Mouse (Mus musculus) forebrain, embryonic 13.5 days (tissue): ENCODE measurements around the gene Ptpn3. TPM values are rescaled to one million over a fixed set of nuclear protein-coding genes. Genes with fewer than 3 reads are reported as not detected.

ENCODE experiments used
- ATAC-seq: fragments of 200-750 bp; cut with Nextera tagmentation; 2 replicates; pipeline ENCODE4 v1.8.0; 2017
- H3K27ac ChIP-seq: fragments of 300-500 bp; sonication (generic); 2 replicates; pipeline ENCODE4 v1.5.1; 2015; ENCODE audit warnings: inconsistent platforms, mild to moderate bottlenecking, moderate library complexity
- H3K27me3 ChIP-seq: fragments of 300-500 bp; sonication (generic); 2 replicates; pipeline ENCODE4 v1.6.1; 2015; ENCODE audit warnings: mild to moderate bottlenecking, inconsistent platforms
- H3K36me3 ChIP-seq: fragments of 300-500 bp; sonication (generic); 2 replicates; pipeline ENCODE4 v1.6.1; 2015; ENCODE audit warnings: mild to moderate bottlenecking, inconsistent platforms; ENCODE audit not compliant: poor library complexity, severe bottlenecking
- H3K4me1 ChIP-seq: fragments of 300-500 bp; sonication (generic); 2 replicates; pipeline ENCODE4 v1.6.1; 2015; ENCODE audit warnings: inconsistent platforms
- H3K4me2 ChIP-seq: fragments of 300-500 bp; sonication (generic); 2 replicates; pipeline ENCODE4 v1.6.1; 2015; ENCODE audit warnings: inconsistent platforms, mild to moderate bottlenecking, moderate library complexity
- H3K4me3 ChIP-seq: fragments of 300-500 bp; sonication (generic); 2 replicates; pipeline ENCODE4 v1.5.1; 2015; ENCODE audit warnings: mild to moderate bottlenecking, inconsistent platforms
- H3K9ac ChIP-seq: fragments of 300-500 bp; sonication (generic); 2 replicates; pipeline ENCODE4 v1.6.1; 2015; ENCODE audit warnings: mild to moderate bottlenecking, inconsistent platforms
- H3K9me3 ChIP-seq: fragments of 300-500 bp; sonication (generic); replicated peaks from 2 replicates; pipeline ENCODE4 v1.6.1; 2016; ENCODE audit warnings: inconsistent platforms
- WGBS: fragments of 180-500 bp; shearing (Covaris S2); methylation state at CpG from one replicate; pipeline ENCODE4 v1.1.7; 2015; 5-methylcytosine and 5-hydroxymethylcytosine counted together
- polyA plus RNA-seq: library from polyadenylated mRNA; unstranded; fragments of >200 nt; fragmentation: Nextera tagmentation; extraction: Ambion mirVana; gene quantifications from 2 replicates; pipeline ENCODE4 v1.2.1, GENCODE M21; 2015

The Ptpn3 gene
- polyA plus RNA-seq, 1 experiment from 2014 or later, result 0.63 TPM

DNA sequence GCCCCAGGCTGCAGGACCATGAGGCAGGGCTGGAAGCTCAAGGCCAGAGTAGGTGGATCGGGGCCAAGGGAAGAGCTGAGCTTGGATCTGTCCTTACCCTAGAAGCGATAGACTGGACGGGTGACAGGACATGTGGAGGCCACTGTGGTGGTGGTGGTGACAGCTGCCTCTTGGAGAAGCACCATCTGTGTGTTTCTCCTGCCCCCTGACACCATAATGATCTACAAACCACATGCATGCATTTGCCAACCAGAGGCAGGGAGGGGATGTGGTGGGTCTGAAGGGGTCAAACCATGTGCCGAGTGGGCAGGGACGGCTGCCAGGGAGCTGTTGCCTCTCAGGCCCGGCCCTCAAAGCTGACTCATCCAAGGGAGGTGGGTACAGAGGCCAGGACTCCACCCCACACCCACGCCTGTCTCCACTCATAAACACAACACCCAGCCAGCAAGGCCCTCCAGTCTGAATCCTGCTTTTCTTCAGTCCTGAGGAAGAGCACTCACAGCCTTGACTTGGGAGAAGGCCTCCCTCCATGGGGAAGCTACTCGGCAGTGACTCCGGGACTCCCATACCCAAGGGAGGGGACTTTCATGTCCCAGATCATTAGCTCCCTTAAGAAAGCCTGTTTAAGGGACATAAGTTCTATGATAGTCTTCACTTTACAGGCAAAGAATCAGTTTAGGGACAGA is 6.5 kb downstream of the Ptpn3 start:
- H3K4me2 ChIP-seq, result no peak overlapping the region
- H3K27me3 ChIP-seq, result peaks cover 31% of the 10 kb centered on the region
- no peaks in the 10 kb centered on the region for H3K36me3 ChIP-seq
- no peak overlapping the region for H3K27ac ChIP-seq
- no peaks in the 10 kb centered on the region for H3K9me3 ChIP-seq
- no peak overlapping the region for H3K9ac ChIP-seq
- peaks cover 15% of the 10 kb centered on the region for H3K4me1 ChIP-seq
- no peak overlapping the region for H3K4me3 ChIP-seq
- 74% methylated on average over 9 of the region's 9 CpGs for WGBS
- ATAC-seq, result no peak

DNA sequence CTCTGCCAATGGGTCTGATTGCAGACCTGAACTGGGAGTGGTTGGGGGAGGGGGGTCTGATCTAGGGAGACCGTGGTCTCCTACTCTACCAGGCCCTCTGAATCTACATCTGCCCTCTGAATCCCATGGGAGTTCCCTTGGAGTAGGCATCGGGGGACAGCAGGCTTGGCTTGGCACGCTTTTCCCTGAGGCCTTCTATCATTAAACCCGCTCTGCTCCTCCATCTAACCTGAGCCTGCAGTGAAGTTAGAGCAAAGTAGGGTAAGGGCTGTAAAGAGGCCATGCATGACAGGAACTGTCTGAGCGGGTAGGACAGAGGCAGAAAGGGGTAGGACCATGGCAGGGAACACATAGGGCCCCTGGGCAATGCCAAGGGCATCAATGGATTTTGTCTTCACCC is 9.0 kb downstream of the Ptpn3 start:
- H3K27ac ChIP-seq, result no peak overlapping the region
- H3K4me3 ChIP-seq, result no peak overlapping the region
- no peaks in the 10 kb centered on the region for H3K9me3 ChIP-seq
- H3K4me2 ChIP-seq, result no peak overlapping the region
- no peaks in the 10 kb centered on the region for H3K4me1 ChIP-seq
- WGBS, result 88% methylated on average over 5 of the region's 5 CpGs
- peaks cover 7% of the 10 kb centered on the region for H3K27me3 ChIP-seq
- no peaks in the 10 kb centered on the region for H3K36me3 ChIP-seq
- no peak overlapping the region for H3K9ac ChIP-seq
- ATAC-seq, result no peak

DNA sequence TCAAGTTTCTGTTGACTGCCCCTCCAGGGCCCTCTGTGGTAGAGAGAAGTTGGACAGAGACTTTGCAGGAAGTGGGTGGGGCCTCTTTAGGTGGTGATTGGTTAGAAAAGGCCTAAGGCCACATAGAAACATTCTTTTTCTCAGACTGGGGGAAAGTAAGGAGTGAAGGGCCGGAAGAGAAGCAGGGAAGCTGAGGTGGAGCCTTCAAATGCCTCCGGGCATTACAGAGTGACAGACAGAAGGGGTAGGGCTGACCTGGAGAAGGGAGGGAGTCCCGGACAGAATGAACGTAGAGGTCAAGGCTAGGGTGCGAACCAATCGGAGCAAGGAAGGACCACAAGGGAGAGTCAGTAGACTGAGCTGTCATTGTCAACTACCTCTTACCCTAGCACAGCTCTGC is 11.6 kb downstream of the Ptpn3 start:
- WGBS, result 87% methylated on average over 6 of the region's 6 CpGs
- H3K36me3 ChIP-seq, result no peaks in the 10 kb centered on the region
- H3K4me2 ChIP-seq, result no peak overlapping the region
- no peaks in the 10 kb centered on the region for H3K4me1 ChIP-seq
- no peak overlapping the region for H3K9ac ChIP-seq
- no peak for ATAC-seq
- no peaks in the 10 kb centered on the region for H3K27me3 ChIP-seq
- H3K9me3 ChIP-seq, result no peaks in the 10 kb centered on the region
- H3K27ac ChIP-seq, result no peak overlapping the region
- H3K4me3 ChIP-seq, result no peak overlapping the region

DNA sequence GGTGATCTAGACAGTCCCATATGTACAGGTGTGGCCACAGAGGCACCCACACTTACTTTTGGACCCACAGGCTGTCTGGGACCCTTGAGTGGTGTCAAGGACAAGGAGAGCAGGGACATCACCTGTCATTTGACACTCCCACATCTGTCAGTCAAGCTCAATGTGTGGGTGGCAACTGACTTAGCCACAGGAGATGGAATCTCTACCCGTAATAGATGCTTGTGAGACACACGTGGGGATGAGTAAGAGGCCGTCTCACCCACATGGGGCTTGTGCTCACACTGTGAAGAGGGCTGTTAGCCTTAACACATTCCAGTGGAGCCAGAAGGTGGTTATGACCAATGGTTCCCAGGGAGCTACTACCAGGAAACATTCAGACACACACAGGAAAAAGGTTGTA is 13.8 kb downstream of the Ptpn3 start:
- Histone ChIP-seq H3K36me3 (no peaks in the 10 kb centered on the region), H3K27ac (no peak overlapping the region), H3K4me1 (no peaks in the 10 kb centered on the region), H3K9ac (no peak overlapping the region), H3K4me2 (no peak overlapping the region), H3K4me3 (no peak overlapping the region), H3K9me3 (no peaks in the 10 kb centered on the region), H3K27me3 (no peaks in the 10 kb centered on the region)
- ATAC-seq, result no peak
- 86% methylated on average over 3 of the region's 3 CpGs for WGBS

DNA sequence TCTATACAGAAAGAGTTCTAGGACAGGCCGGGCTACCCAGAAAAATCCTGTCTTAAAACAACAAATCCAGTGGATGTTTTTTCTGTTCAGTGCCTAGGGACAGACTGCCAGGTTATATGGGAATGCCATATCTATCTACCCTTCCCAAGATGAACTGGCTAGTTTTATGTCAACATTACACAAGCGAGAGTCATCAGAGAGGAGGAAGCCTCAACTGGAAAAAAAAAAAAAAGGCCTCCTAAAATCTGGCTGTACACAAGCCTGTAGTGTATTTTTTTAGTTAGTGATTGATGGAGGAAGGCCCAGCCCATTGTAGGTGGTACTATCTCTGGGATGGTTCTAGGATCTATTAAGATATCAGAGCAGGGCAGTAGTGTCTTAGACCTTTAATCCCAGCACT is 16.4 kb downstream of the Ptpn3 start:
- no peak overlapping the region for H3K27ac ChIP-seq
- no peaks in the 10 kb centered on the region for H3K27me3 ChIP-seq
- 90% methylated on average over 2 of the region's 2 CpGs for WGBS
- no peak overlapping the region for H3K4me2 ChIP-seq
- no peak overlapping the region for H3K9ac ChIP-seq
- no peak overlapping the region for H3K4me3 ChIP-seq
- H3K36me3 ChIP-seq, result no peaks in the 10 kb centered on the region
- H3K9me3 ChIP-seq, result no peaks in the 10 kb centered on the region
- H3K4me1 ChIP-seq, result no peaks in the 10 kb centered on the region
- ATAC-seq, result no peak

DNA sequence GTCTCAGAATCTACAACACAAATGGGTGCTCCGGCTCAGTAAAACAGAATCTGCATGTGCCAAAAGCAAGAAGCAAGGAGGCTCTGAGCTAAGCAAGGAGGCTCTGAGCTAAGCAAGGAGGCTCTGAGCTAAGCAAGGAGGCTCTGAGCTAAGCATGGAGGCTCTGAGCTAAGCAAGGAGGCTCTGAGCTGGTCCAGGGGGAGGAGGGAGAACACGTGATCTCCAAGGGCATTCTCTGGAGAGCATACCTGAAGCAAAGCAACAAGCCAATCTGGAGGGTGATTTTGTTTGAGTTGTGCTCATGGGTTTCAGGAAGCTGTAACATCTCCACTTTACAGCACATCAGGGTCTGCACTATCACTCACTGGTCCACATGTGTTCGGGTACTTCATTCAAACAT is 18.4 kb downstream of the Ptpn3 start:
- no peak overlapping the region for H3K9ac ChIP-seq
- no peaks in the 10 kb centered on the region for H3K9me3 ChIP-seq
- ATAC-seq, result no peak
- H3K4me3 ChIP-seq, result no peak overlapping the region
- H3K4me2 ChIP-seq, result no peak overlapping the region
- 90% methylated on average over 3 of the region's 3 CpGs for WGBS
- H3K27me3 ChIP-seq, result no peaks in the 10 kb centered on the region
- H3K27ac ChIP-seq, result no peak overlapping the region
- no peaks in the 10 kb centered on the region for H3K36me3 ChIP-seq
- H3K4me1 ChIP-seq, result peaks cover 6% of the 10 kb centered on the region; the same call in 1 of the 2 replicates

DNA sequence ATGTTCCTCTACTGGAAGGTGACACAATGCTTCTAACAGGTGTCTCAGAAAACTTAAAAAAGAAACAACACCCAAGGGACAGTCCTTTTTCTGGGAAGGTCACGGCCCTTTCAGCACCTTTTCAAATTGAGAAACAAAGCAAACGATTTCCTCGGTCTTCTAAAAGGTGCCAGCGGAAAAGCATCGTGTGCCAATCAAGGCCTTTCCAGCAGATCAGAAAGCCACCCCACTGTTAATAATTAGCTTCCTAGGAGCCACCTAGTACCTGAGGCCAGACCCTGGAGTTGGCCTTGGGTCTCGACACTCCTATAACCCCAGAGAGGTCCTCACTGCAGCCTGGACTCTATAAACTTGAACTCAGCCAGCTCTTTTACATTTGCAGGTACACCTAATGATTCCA is 19.0 kb downstream of the Ptpn3 start:
- Histone ChIP-seq H3K4me2 (no peak overlapping the region), H3K27ac (no peak overlapping the region), H3K36me3 (no peaks in the 10 kb centered on the region), H3K27me3 (no peaks in the 10 kb centered on the region), H3K9me3 (no peaks in the 10 kb centered on the region), H3K4me3 (no peak overlapping the region), H3K4me1 (peaks cover 6% of the 10 kb centered on the region; the same call in 1 of the 2 replicates), H3K9ac (no peak overlapping the region)
- ATAC-seq, result no peak
- WGBS, result 60% methylated on average over 6 of the region's 6 CpGs

DNA sequence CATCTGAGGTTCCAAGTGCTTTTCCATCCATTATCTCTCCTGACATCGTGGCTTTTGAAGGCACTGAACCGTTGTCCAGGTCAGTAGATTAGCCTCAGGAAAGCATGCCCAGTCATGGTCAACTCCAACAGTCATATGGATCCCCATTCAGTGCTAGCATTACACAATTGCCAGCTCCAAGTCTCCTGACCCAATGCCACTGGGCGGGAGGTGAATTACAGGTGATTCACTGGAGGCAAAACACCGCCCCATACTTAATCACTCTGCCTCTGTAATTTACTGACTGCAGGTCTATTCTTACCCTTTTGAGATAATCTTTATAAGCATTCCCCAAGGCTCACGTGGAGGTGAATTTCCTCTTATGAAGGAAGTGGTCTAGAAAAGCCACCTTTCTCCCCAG is 19.5 kb downstream of the Ptpn3 start:
- no peak for ATAC-seq
- Histone ChIP-seq H3K4me3 (no peak overlapping the region), H3K36me3 (no peaks in the 10 kb centered on the region), H3K4me2 (no peak overlapping the region), H3K27me3 (no peaks in the 10 kb centered on the region), H3K9me3 (no peaks in the 10 kb centered on the region), H3K4me1 (peaks cover 6% of the 10 kb centered on the region; the same call in 1 of the 2 replicates), H3K27ac (no peak overlapping the region), H3K9ac (no peak overlapping the region)
- 83% methylated on average over 5 of the region's 5 CpGs for WGBS

DNA sequence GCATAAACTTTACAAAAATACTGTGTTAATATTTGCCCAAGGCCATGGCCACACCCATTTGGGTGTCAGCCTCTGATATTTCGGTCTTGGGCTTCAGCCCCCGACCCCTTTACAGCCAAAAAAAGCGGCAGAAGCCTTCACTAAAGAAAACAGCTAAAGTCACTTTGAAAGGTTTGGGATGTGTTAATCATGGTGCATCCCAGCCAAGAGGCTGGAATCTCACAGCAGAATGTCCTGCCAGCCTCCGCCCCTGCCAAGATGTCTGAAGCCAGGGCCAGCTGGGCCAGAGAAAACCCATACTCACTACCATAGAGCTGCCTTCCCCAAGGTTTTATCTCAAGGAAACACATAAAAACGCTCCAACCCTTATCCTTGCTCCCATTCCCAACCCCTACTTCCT is 20.7 kb downstream of the Ptpn3 start:
- ATAC-seq, result no peak
- Histone ChIP-seq H3K9me3 (no peaks in the 10 kb centered on the region), H3K27me3 (no peaks in the 10 kb centered on the region), H3K4me3 (no peak overlapping the region), H3K27ac (no peak overlapping the region), H3K36me3 (no peaks in the 10 kb centered on the region), H3K4me1 (peaks cover 6% of the 10 kb centered on the region; the same call in 1 of the 2 replicates), H3K9ac (no peak overlapping the region), H3K4me2 (no peak overlapping the region)
- 93% methylated on average over 5 of the region's 5 CpGs for WGBS

DNA sequence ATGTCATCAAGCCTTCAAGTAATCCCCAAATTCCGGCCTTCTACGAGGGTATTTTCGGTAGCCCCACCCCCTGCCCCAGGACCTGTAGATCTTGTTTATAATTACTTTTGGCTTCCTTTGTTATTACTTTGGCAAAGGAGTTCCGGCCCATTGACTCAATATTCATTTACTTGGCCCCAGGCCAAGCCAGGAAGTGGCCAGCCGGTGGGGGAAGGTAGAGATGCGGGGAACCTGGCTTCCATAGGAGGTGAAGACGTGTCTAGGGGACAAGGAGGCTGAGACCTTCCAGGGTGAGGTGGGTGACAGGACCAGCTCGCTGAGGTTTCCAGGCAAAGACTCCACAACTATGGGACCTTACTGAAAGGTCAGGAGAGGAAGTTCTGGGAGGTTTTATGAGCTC is 22.4 kb downstream of the Ptpn3 start:
- Histone ChIP-seq H3K4me3 (no peak overlapping the region), H3K9me3 (no peaks in the 10 kb centered on the region), H3K4me2 (no peak overlapping the region), H3K9ac (no peak overlapping the region), H3K27ac (no peak overlapping the region), H3K4me1 (peaks cover 6% of the 10 kb centered on the region; the same call in 1 of the 2 replicates), H3K36me3 (no peaks in the 10 kb centered on the region), H3K27me3 (no peaks in the 10 kb centered on the region)
- whole genome bisulfite sequencing, result 26% methylated on average over 8 of the region's 8 CpGs
- no peak for ATAC-seq

DNA sequence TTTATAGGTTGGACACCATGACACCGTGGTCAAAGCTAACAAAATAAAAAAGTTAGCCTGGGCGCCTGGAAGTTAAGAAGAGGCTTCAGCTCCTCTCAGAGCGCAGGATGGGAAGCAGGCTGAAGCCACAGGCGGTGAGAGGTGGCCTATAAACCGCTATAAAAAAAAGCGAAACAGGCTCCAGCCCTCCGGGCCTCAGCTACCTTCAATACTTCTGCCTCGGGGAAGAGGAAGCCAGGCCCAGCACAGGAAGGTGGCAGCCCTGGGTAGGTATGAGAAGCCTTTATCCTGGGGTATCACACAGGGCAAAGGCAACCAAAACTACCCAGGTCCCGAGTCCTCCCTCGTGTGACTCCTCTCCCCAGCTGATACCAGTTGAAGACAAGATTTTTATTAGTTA is 22.8 kb downstream of the Ptpn3 start:
- Histone ChIP-seq H3K27ac (no peak overlapping the region), H3K4me2 (no peak overlapping the region), H3K4me3 (no peak overlapping the region), H3K4me1 (peaks cover 6% of the 10 kb centered on the region; the same call in 1 of the 2 replicates), H3K27me3 (0 out of 2 replicates have a peak, but pooled peaks cover under 1% of the 10 kb centered on the region), H3K9ac (no peak overlapping the region), H3K9me3 (no peaks in the 10 kb centered on the region), H3K36me3 (no peaks in the 10 kb centered on the region)
- 61% methylated on average over 10 of the region's 10 CpGs for WGBS
- no peak for ATAC-seq

DNA sequence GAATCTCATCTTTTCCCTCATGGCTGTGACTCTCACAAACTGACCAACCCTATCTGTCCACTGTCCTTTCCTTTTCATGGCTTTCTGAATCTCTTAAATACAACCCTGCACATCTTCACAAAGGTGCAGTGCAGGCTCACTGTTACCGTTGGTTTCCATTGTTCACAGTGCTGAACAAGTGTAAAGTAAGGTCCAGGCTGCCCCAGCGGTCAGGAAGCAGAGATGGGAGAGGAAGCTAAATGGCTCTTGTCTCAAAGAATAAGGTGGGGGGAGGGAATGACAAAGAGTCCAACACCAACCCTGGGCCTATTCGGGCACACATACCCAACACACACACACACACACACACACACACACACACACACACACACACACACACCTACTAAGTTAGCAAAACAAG is 24.0 kb downstream of the Ptpn3 start:
- Histone ChIP-seq H3K9me3 (no peaks in the 10 kb centered on the region), H3K36me3 (no peaks in the 10 kb centered on the region), H3K27ac (no peak overlapping the region), H3K9ac (no peak overlapping the region), H3K4me1 (peaks cover 6% of the 10 kb centered on the region; the same call in 1 of the 2 replicates), H3K4me3 (no peak overlapping the region), H3K27me3 (0 out of 2 replicates have a peak, but pooled peaks cover 4% of the 10 kb centered on the region), H3K4me2 (no peak overlapping the region)
- ATAC-seq, result no peak
- WGBS, result 59% methylated on average over 3 of the region's 3 CpGs
